In genomic region chr17:34213936-34214335, GRCm38 (mm10) we compare ENCODE assay signal across 17 mouse cellular contexts. TPM values are rescaled to one million over a fixed set of nuclear protein-coding genes. Genes with fewer than 3 reads are reported as not detected.
DNase-seq lines count a peak whose midpoint lies in the region; ATAC-seq and TF ChIP-seq lines count a peak whose summit lies in the region.
"Had no signal": no experiment of that assay in that cellular context is flagged by ENCODE, and none has a peak within 500 bp of the region (broad histone marks: within the 10 kb centered on the region; RNA-seq: fewer than 3 reads in every experiment).

No protein-coding gene starts in this region.

- peaks cover 73% of the 10 kb centered on the region for H3K27me3 ChIP-seq in limb, embryonic 12.5 days
- H3K27me3 ChIP-seq in limb, embryonic 10.5 days (ENCODE audit: low read depth, poor library complexity, severe bottlenecking) = peaks cover 71% of the 10 kb centered on the region
- H3K27me3 ChIP-seq in embryonic facial prominence, embryonic 15.5 days = peaks cover 58% of the 10 kb centered on the region
- H3K27me3 ChIP-seq in limb, embryonic 14.5 days (ENCODE audit: control insufficient read depth, insufficient read depth, low read length) = peaks cover 45% of the 10 kb centered on the region
- H3K27me3 ChIP-seq: Patski had no signal

- 45% methylated on average over 21 of the region's 21 CpGs for WGBS in limb, embryonic 12.5 days
- whole genome bisulfite sequencing in limb, embryonic 10.5 days = 46% methylated on average over 21 of the region's 21 CpGs
- WGBS in embryonic facial prominence, embryonic 15.5 days = 40% methylated on average over 21 of the region's 21 CpGs
- whole genome bisulfite sequencing in limb, embryonic 14.5 days = 56% methylated on average over 21 of the region's 21 CpGs

- DNase-seq in limb, embryonic 10.5 days (ENCODE audit: low spot score) = no peak
- peak; percentile 2 for DNase-seq in thymus, postnatal 10 days (ENCODE audit: low spot score in 2 of 2)
- DNase-seq in thymus, postnatal 36 days = no peak
- DNase-seq in limb, embryonic 14.5 days (ENCODE audit: low spot score) = no peak
- DNase-seq: cerebellum, adult 9-10 months; gastrocnemius, postnatal 25 days; kidney, postnatal 10 days; liver, postnatal 0 days had no signal

- no peak overlapping the region for H3K4me3 ChIP-seq in limb, embryonic 12.5 days (replicated peaks)
- H3K4me3 ChIP-seq in limb, embryonic 10.5 days = no peak overlapping the region
- H3K4me3 ChIP-seq in embryonic facial prominence, embryonic 15.5 days (replicated peaks) = 0 out of 2 replicates have a peak overlapping the region, but pooled peaks have one; percentile 3
- no peak overlapping the region for H3K4me3 ChIP-seq in limb, embryonic 14.5 days (replicated peaks; ENCODE audit: low read length)
- H3K4me3 ChIP-seq: forebrain, embryonic 13.5 days; heart, embryonic 10.5 days; intestine, embryonic 15.5 days; left cerebral cortex, adult 2 months; limb, embryonic 15.5 days had no signal

- peak overlapping the region; percentile 27; the same call in 1 of the 2 replicates for H3K4me2 ChIP-seq in limb, embryonic 12.5 days
- H3K4me2 ChIP-seq in embryonic facial prominence, embryonic 15.5 days (replicated peaks) = peak overlapping the region; percentile 22; the same call in 1 of the 2 replicates
- H3K4me2 ChIP-seq in limb, embryonic 14.5 days (replicated peaks; ENCODE audit: low read depth, low read length, severe bottlenecking) = peak overlapping the region; percentile 3; the same call in 1 of the 2 replicates
- H3K4me2 ChIP-seq: limb, embryonic 15.5 days had no signal

- peaks cover 10% of the 10 kb centered on the region; the same call in 1 of the 2 replicates for H3K9me3 ChIP-seq in limb, embryonic 12.5 days
- 0 out of 2 replicates have a peak, but pooled peaks cover 4% of the 10 kb centered on the region for H3K9me3 ChIP-seq in limb, embryonic 10.5 days (replicated peaks)
- H3K9me3 ChIP-seq in embryonic facial prominence, embryonic 15.5 days (replicated peaks) = no peaks in the 10 kb centered on the region
- no peaks in the 10 kb centered on the region for H3K9me3 ChIP-seq in limb, embryonic 14.5 days (ENCODE audit: control insufficient read depth, low read length)
- H3K9me3 ChIP-seq: forebrain, embryonic 13.5 days; intestine, embryonic 15.5 days; limb, embryonic 15.5 days had no signal

- no peak overlapping the region for H3K27ac ChIP-seq in limb, embryonic 12.5 days
- H3K27ac ChIP-seq in limb, embryonic 10.5 days = no peak overlapping the region
- H3K27ac ChIP-seq in embryonic facial prominence, embryonic 15.5 days (replicated peaks) = no peak overlapping the region
- H3K27ac ChIP-seq in limb, embryonic 14.5 days (replicated peaks; ENCODE audit: low read depth, low read length) = no peak overlapping the region
- H3K27ac ChIP-seq: forebrain, embryonic 13.5 days; heart, embryonic 10.5 days; intestine, embryonic 15.5 days; left cerebral cortex, adult 2 months; limb, embryonic 15.5 days had no signal

- H3K9ac ChIP-seq in limb, embryonic 12.5 days (replicated peaks) = no peak overlapping the region; the same call in 1 of the 2 replicates
- no peak overlapping the region for H3K9ac ChIP-seq in embryonic facial prominence, embryonic 15.5 days
- no peak overlapping the region for H3K9ac ChIP-seq in limb, embryonic 14.5 days (ENCODE audit: low read depth, low read length, severe bottlenecking)
- H3K9ac ChIP-seq: forebrain, embryonic 13.5 days; intestine, embryonic 15.5 days; limb, embryonic 15.5 days; liver, postnatal 0 days had no signal

- TF ChIP-seq POLR2A in limb, embryonic 14.5 days (IDR thresholded peaks at IDR 0.05; ENCODE audit: borderline replicate concordance, extremely low read depth, insufficient read depth, insufficient read length) = no peak

- H3K36me3 ChIP-seq in limb, embryonic 12.5 days = no peaks in the 10 kb centered on the region
- H3K36me3 ChIP-seq in limb, embryonic 10.5 days = no peaks in the 10 kb centered on the region
- H3K36me3 ChIP-seq in embryonic facial prominence, embryonic 15.5 days = no peaks in the 10 kb centered on the region
- no peaks in the 10 kb centered on the region for H3K36me3 ChIP-seq in limb, embryonic 14.5 days (ENCODE audit: control insufficient read depth, insufficient read depth, low read length)
- H3K36me3 ChIP-seq: heart, embryonic 10.5 days; intestine, embryonic 15.5 days; limb, embryonic 15.5 days had no signal

- ATAC-seq in limb, embryonic 12.5 days (ENCODE audit: insufficient number of reproducible peaks, insufficient read depth, low FRiP score, low TSS enrichment, low read depth) = no peak
- ATAC-seq in embryonic facial prominence, embryonic 15.5 days (ENCODE audit: insufficient number of reproducible peaks, low FRiP score, low TSS enrichment, low read depth) = no peak
- ATAC-seq in limb, embryonic 14.5 days (ENCODE audit: low FRiP score, low read depth) = no peak
- ATAC-seq in inflammation-experienced regulatory T-cells, adult 6 months = no peak
- ATAC-seq: forebrain, embryonic 13.5 days; intestine, embryonic 15.5 days; liver, postnatal 0 days; Patski had no signal

- H3K4me1 ChIP-seq in limb, embryonic 12.5 days (replicated peaks) = no peaks in the 10 kb centered on the region
- H3K4me1 ChIP-seq in limb, embryonic 10.5 days = peaks cover 7% of the 10 kb centered on the region; the same call in 1 of the 2 replicates
- H3K4me1 ChIP-seq in embryonic facial prominence, embryonic 15.5 days = no peaks in the 10 kb centered on the region
- H3K4me1 ChIP-seq in limb, embryonic 14.5 days (ENCODE audit: control insufficient read depth, insufficient read depth, low read length) = no peaks in the 10 kb centered on the region
- H3K4me1 ChIP-seq: intestine, embryonic 15.5 days; limb, embryonic 15.5 days had no signal

RNA-seq across cellular contexts. Expression of gene Tap2, which starts 10.6 kb away (rescaled TPM):
- 1.5 and 1.7 TPM in 2 replicates for polyA plus RNA-seq in limb, embryonic 12.5 days (2016; fragmentation: Nextera tagmentation; extraction: Ambion mirVana)
- 0.49 and 0.61 TPM in 2 replicates for polyA plus RNA-seq in limb, embryonic 10.5 days (2016; fragmentation: Nextera tagmentation; extraction: Ambion mirVana)
- polyA plus RNA-seq in embryonic facial prominence, embryonic 15.5 days (2015; fragmentation: Nextera tagmentation; extraction: Ambion mirVana) = 6.4 and 7.5 TPM in 2 replicates
- 2.9 and 3.0 TPM in 2 replicates for polyA plus RNA-seq in limb, embryonic 14.5 days (2012; rRNA removed)
- 2.3 and 2.4 TPM in 2 replicates for polyA plus RNA-seq in limb, embryonic 14.5 days (2014; fragmentation: Nextera tagmentation; extraction: Ambion mirVana)
- 100 to 1,000 TPM in 2 of 3 experiments, 10 to 100 TPM in 1; 94.0 to 181 (median 103) TPM for polyA plus RNA-seq in inflammation-experienced regulatory T-cells, adult 6 months (2017; shearing (Covaris generic))

RNA-seq across cellular contexts. Expression of gene Psmb8, which starts 16.4 kb away (rescaled TPM):
- 2.1 and 3.1 TPM in 2 replicates for polyA plus RNA-seq in limb, embryonic 12.5 days (2016; fragmentation: Nextera tagmentation; extraction: Ambion mirVana)
- polyA plus RNA-seq in limb, embryonic 10.5 days (2016; fragmentation: Nextera tagmentation; extraction: Ambion mirVana) = 0.74 and 0.87 TPM in 2 replicates
- 10.0 and 11.2 TPM in 2 replicates for polyA plus RNA-seq in embryonic facial prominence, embryonic 15.5 days (2015; fragmentation: Nextera tagmentation; extraction: Ambion mirVana)
- polyA plus RNA-seq in limb, embryonic 14.5 days (2012; rRNA removed) = 6.8 and 7.3 TPM in 2 replicates
- 9.2 and 9.4 TPM in 2 replicates for polyA plus RNA-seq in limb, embryonic 14.5 days (2014; fragmentation: Nextera tagmentation; extraction: Ambion mirVana)
- polyA plus RNA-seq in inflammation-experienced regulatory T-cells, adult 6 months (2017; shearing (Covaris generic)) = 1,000 to 10,000 TPM in 2 of 3 experiments, 100 to 1,000 TPM in 1; 835 to 1,025 (median 1,010) TPM

RNA-seq across cellular contexts. Expression of gene H2-Ob, which starts 24.8 kb away (rescaled TPM):
- polyA plus RNA-seq in limb, embryonic 12.5 days (2016; fragmentation: Nextera tagmentation; extraction: Ambion mirVana) = not detected in 2 replicates
- polyA plus RNA-seq in limb, embryonic 10.5 days (2016; fragmentation: Nextera tagmentation; extraction: Ambion mirVana) = not detected in 2 replicates
- 0.17 and 0.43 TPM in 2 replicates for polyA plus RNA-seq in embryonic facial prominence, embryonic 15.5 days (2015; fragmentation: Nextera tagmentation; extraction: Ambion mirVana)
- 0.06 and 0.23 TPM in 2 replicates for polyA plus RNA-seq in limb, embryonic 14.5 days (2012; rRNA removed)
- 0.11 TPM in 1 of 2 replicates, not detected in the other for polyA plus RNA-seq in limb, embryonic 14.5 days (2014; fragmentation: Nextera tagmentation; extraction: Ambion mirVana)
- polyA plus RNA-seq in inflammation-experienced regulatory T-cells, adult 6 months (2017; shearing (Covaris generic)) = 10 to 100 TPM in 2 of 3 experiments, 1 to 10 TPM in 1; 8.4 to 87.4 (median 63.4) TPM
- polyA plus RNA-seq: forebrain, embryonic 13.5 days; heart, embryonic 10.5 days; limb, embryonic 15.5 days; Patski had no signal

RNA-seq across cellular contexts. Expression of gene Psmb9, which starts 26.4 kb away (rescaled TPM):
- polyA plus RNA-seq in limb, embryonic 12.5 days (2016; fragmentation: Nextera tagmentation; extraction: Ambion mirVana) = 2.4 and 2.5 TPM in 2 replicates
- polyA plus RNA-seq in limb, embryonic 10.5 days (2016; fragmentation: Nextera tagmentation; extraction: Ambion mirVana) = 0.78 and 1.1 TPM in 2 replicates
- polyA plus RNA-seq in embryonic facial prominence, embryonic 15.5 days (2015; fragmentation: Nextera tagmentation; extraction: Ambion mirVana) = 3.3 and 4.4 TPM in 2 replicates
- 2.2 and 3.7 TPM in 2 replicates for polyA plus RNA-seq in limb, embryonic 14.5 days (2012; rRNA removed)
- polyA plus RNA-seq in limb, embryonic 14.5 days (2014; fragmentation: Nextera tagmentation; extraction: Ambion mirVana) = 3.4 and 3.9 TPM in 2 replicates
- 100 to 1,000 TPM; 330 to 403 (median 338) TPM for polyA plus RNA-seq in inflammation-experienced regulatory T-cells, adult 6 months (2017; shearing (Covaris generic))

RNA-seq across cellular contexts. Expression of gene Tap1, which starts 26.6 kb away (rescaled TPM):
- 4.1 and 5.7 TPM in 2 replicates for polyA plus RNA-seq in limb, embryonic 12.5 days (2016; fragmentation: Nextera tagmentation; extraction: Ambion mirVana)
- 1.6 and 3.2 TPM in 2 replicates for polyA plus RNA-seq in limb, embryonic 10.5 days (2016; fragmentation: Nextera tagmentation; extraction: Ambion mirVana)
- 10.7 and 11.9 TPM in 2 replicates for polyA plus RNA-seq in embryonic facial prominence, embryonic 15.5 days (2015; fragmentation: Nextera tagmentation; extraction: Ambion mirVana)
- polyA plus RNA-seq in limb, embryonic 14.5 days (2012; rRNA removed) = 11.0 and 12.1 TPM in 2 replicates
- polyA plus RNA-seq in limb, embryonic 14.5 days (2014; fragmentation: Nextera tagmentation; extraction: Ambion mirVana) = 11.2 and 14.2 TPM in 2 replicates
- 100 to 1,000 TPM; 174 to 216 (median 189) TPM for polyA plus RNA-seq in inflammation-experienced regulatory T-cells, adult 6 months (2017; shearing (Covaris generic))

Comparison
In these comparisons a context has a peak if more than half of its experiments do, and no peak if none do; other contexts are left out.
1. DNase-seq: peak in thymus, postnatal 10 days (2 of 2); none in limb, embryonic 10.5 days (single experiment), thymus, postnatal 36 days (0 of 2) and limb, embryonic 14.5 days (single experiment).
2. RNA of gene Tap2, which starts 10.6 kb away (polyA plus RNA-seq): 94.0 to 181 TPM in inflammation-experienced regulatory T-cells, adult 6 months; 6.4 to 7.5 TPM in embryonic facial prominence, embryonic 15.5 days, 2.3 to 3.0 TPM in limb, embryonic 14.5 days, 1.5 to 1.7 TPM in limb, embryonic 12.5 days and 0.49 to 0.61 TPM in limb, embryonic 10.5 days; every median in the first group is over 10 times any median in the second.
3. RNA of gene Psmb8, which starts 16.4 kb away (polyA plus RNA-seq): 835 to 1,025 TPM in inflammation-experienced regulatory T-cells, adult 6 months; 10.0 to 11.2 TPM in embryonic facial prominence, embryonic 15.5 days, 6.8 to 9.4 TPM in limb, embryonic 14.5 days, 2.1 to 3.1 TPM in limb, embryonic 12.5 days and 0.74 to 0.87 TPM in limb, embryonic 10.5 days; every median in the first group is over 10 times any median in the second.
4. Peak in every context shown above with its lines, with median percentiles within 50 percentile points of each other: H3K4me2 ChIP-seq.